Mouse (Mus musculus) limb, embryonic 10.5 days (tissue): ENCODE measurements around the gene Col16a1. TPM values are rescaled to one million over a fixed set of nuclear protein-coding genes. Genes with fewer than 3 reads are reported as not detected.

ENCODE experiments used
- DNase-seq: peaks from one replicate; pipeline ENCODE4 v3.0.0-alpha.2; 2017; ENCODE audit warnings: low spot score
- H3K27ac ChIP-seq: fragments of 300-500 bp; sonication (generic); 2 replicates; pipeline ENCODE4 v1.5.1; 2016; ENCODE audit warnings: mild to moderate bottlenecking
- H3K27me3 ChIP-seq: fragments of 300-500 bp; sonication (generic); 2 replicates; pipeline ENCODE4 v1.6.1; 2016; ENCODE audit warnings: low read depth, mild to moderate bottlenecking; ENCODE audit not compliant: poor library complexity, severe bottlenecking
- H3K36me3 ChIP-seq: fragments of 300-500 bp; sonication (generic); 2 replicates; pipeline ENCODE4 v1.6.1; 2016; ENCODE audit warnings: mild to moderate bottlenecking, moderate library complexity
- H3K4me1 ChIP-seq: fragments of 300-500 bp; sonication (generic); 2 replicates; pipeline ENCODE4 v1.6.1; 2016
- H3K4me3 ChIP-seq: fragments of 300-500 bp; sonication (generic); 2 replicates; pipeline ENCODE4 v1.5.1; 2016; ENCODE audit warnings: mild to moderate bottlenecking, moderate library complexity
- H3K9me3 ChIP-seq: fragments of 300-500 bp; sonication (generic); replicated peaks from 2 replicates; pipeline ENCODE4 v1.6.1; 2016; ENCODE audit warnings: mild to moderate bottlenecking
- WGBS: fragments of 180-500 bp; shearing (Covaris S2); methylation state at CpG from one replicate; pipeline ENCODE4 v1.1.7; 2016; 5-methylcytosine and 5-hydroxymethylcytosine counted together
- polyA plus RNA-seq: library from polyadenylated mRNA; unstranded; fragments of >200 nt; fragmentation: Nextera tagmentation; extraction: Ambion mirVana; gene quantifications from 2 replicates; pipeline ENCODE4 v1.2.1, GENCODE M21; 2016

Col16a1 gene
- polyA plus RNA-seq, 1 experiment from 2014 or later: 10.2 TPM

- peaks cover 4% of the 10 kb centered on the region; the same call in 1 of the 2 replicates for H3K36me3 ChIP-seq
- no peak for DNase-seq
Measured at GRCm38 (mm10) chr4:130052283-130052682, 4.6 kb downstream of the Col16a1 start.

DNA sequence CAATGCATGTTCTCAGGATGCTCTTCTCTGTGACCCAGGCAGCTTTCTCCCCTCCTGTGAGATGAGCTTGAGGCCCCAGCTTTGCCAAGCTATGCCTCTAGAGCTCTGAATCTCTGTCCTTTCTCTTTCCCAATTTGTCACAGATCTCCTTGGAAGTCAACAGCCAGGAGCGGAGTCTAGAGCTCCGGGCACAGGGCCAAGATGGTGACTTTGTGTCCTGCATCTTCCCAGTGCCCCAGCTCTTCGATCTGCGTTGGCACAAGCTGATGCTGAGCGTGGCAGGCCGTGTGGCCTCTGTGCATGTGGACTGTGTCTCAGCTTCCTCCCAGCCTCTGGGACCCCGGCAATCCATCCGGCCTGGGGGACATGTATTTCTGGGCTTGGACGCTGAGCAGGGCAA lies 5.5 kb downstream of the Col16a1 start:
- H3K36me3 ChIP-seq: no peaks in the 10 kb centered on the region
- no peaks in the 10 kb centered on the region for H3K9me3 ChIP-seq
- H3K4me1 ChIP-seq: peaks cover 43% of the 10 kb centered on the region
- DNase-seq: no peak
- H3K27me3 ChIP-seq: peaks cover 19% of the 10 kb centered on the region
- WGBS: 91% methylated on average over 9 of the region's 9 CpGs
- no peak overlapping the region for H3K4me3 ChIP-seq
- H3K27ac ChIP-seq: no peak overlapping the region

More at GRCm38 (mm10) chr4:130052283-130052682, 4.6 kb downstream of the Col16a1 start:
- H3K9me3 ChIP-seq: no peaks in the 10 kb centered on the region
- peaks cover 52% of the 10 kb centered on the region for H3K4me1 ChIP-seq
- peaks cover 19% of the 10 kb centered on the region for H3K27me3 ChIP-seq
- no peak overlapping the region for H3K4me3 ChIP-seq
- no peak overlapping the region for H3K27ac ChIP-seq
- WGBS: 90% methylated on average over 3 of the region's 3 CpGs

- no peaks in the 10 kb centered on the region for H3K36me3 ChIP-seq
- 50% methylated on average over 1 of the region's 1 CpGs for WGBS
- peaks cover 35% of the 10 kb centered on the region for H3K4me1 ChIP-seq
- H3K27ac ChIP-seq: peak overlapping the region; percentile 71; the same call in 1 of the 2 replicates
- H3K9me3 ChIP-seq: no peaks in the 10 kb centered on the region
- H3K4me3 ChIP-seq: no peak overlapping the region
- H3K27me3 ChIP-seq: 0 out of 2 replicates have a peak, but pooled peaks cover 4% of the 10 kb centered on the region
- DNase-seq: no peak
Measured at GRCm38 (mm10) chr4:130054727-130055126, 7.1 kb downstream of the Col16a1 start.

GRCm38 (mm10) chr4:130055160-130056010 lies 7.7 kb downstream of the Col16a1 start:
- Histone ChIP-seq H3K4me3 (no peak overlapping the region), H3K27ac (peak overlapping the region; percentile 71), H3K4me1 (peaks cover 32% of the 10 kb centered on the region), H3K36me3 (no peaks in the 10 kb centered on the region), H3K9me3 (no peaks in the 10 kb centered on the region), H3K27me3 (no peaks in the 10 kb centered on the region)
- no peak for DNase-seq
- 84% methylated on average over 12 of the region's 14 CpGs for WGBS

GRCm38 (mm10) chr4:130056011-130056322 lies 8.3 kb downstream of the Col16a1 start:
- 58% methylated on average over 3 of the region's 3 CpGs for whole genome bisulfite sequencing
- no peaks in the 10 kb centered on the region for H3K36me3 ChIP-seq
- no peaks in the 10 kb centered on the region for H3K27me3 ChIP-seq
- H3K27ac ChIP-seq: peak overlapping the region; percentile 71
- peaks cover 30% of the 10 kb centered on the region for H3K4me1 ChIP-seq
- DNase-seq: no peak
- no peak overlapping the region for H3K4me3 ChIP-seq
- no peaks in the 10 kb centered on the region for H3K9me3 ChIP-seq

GRCm38 (mm10) chr4:130056471-130056870 lies 8.8 kb downstream of the Col16a1 start:
- Histone ChIP-seq H3K27ac (peak overlapping the region; percentile 71), H3K4me1 (peaks cover 31% of the 10 kb centered on the region), H3K27me3 (no peaks in the 10 kb centered on the region), H3K4me3 (no peak overlapping the region), H3K9me3 (no peaks in the 10 kb centered on the region), H3K36me3 (no peaks in the 10 kb centered on the region)
- WGBS: 78% methylated on average over 3 of the region's 3 CpGs
- no peak for DNase-seq

DNA sequence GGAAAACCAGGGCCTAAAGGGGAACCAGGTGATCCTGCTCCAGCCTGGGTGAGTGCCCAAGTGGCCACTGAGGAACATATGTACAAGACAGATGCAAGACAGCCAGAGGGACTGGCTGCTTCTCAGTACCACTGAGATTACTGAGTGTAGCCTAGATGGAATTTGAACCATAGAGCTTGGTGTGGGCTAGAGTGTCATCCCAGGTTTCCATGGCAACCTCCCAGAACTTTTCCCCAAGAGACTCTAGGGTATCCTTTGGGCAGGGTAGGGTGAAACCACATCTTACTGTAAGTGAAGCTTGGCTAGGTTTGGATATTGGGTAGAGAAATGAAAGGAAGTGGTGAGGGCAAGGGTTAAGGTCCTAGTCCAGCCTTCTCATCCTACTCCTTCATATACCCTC lies 13.3 kb downstream of the Col16a1 start:
- Histone ChIP-seq H3K36me3 (no peaks in the 10 kb centered on the region), H3K27me3 (0 out of 2 replicates have a peak, but pooled peaks cover 8% of the 10 kb centered on the region), H3K4me1 (peaks cover 35% of the 10 kb centered on the region), H3K9me3 (no peaks in the 10 kb centered on the region), H3K4me3 (no peak overlapping the region), H3K27ac (no peak overlapping the region)
- DNase-seq: no peak

DNA sequence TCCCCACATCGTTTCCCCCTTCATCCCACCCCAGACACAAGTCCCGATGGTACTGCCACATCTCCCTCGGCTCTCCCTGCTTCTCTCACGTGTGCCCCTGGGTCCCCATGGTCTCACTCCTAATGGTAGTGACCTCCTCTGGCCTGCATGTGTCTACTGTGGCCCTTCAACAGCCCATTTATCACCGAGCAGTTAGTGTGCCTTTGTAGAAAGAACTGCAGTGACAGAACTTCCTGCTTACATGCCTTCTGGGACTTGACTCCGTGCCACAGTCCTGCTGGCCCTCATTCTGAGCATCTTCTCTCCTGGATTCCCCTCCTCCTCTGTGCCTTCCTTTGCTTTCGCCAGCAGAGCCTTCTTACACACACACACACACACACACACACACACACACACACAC lies 15.6 kb downstream of the Col16a1 start:
- Histone ChIP-seq H3K27ac (no peak overlapping the region), H3K27me3 (0 out of 2 replicates have a peak, but pooled peaks cover 8% of the 10 kb centered on the region), H3K4me3 (no peak overlapping the region), H3K9me3 (no peaks in the 10 kb centered on the region), H3K36me3 (no peaks in the 10 kb centered on the region), H3K4me1 (peaks cover 36% of the 10 kb centered on the region)
- no peak for DNase-seq
- WGBS: 57% methylated on average over 7 of the region's 7 CpGs

- no peaks in the 10 kb centered on the region for H3K36me3 ChIP-seq
- WGBS: 8% methylated on average over 8 of the region's 8 CpGs
- no peak overlapping the region for H3K27ac ChIP-seq
- H3K27me3 ChIP-seq: 0 out of 2 replicates have a peak, but pooled peaks cover 8% of the 10 kb centered on the region
- no peaks in the 10 kb centered on the region for H3K9me3 ChIP-seq
- DNase-seq: peak; percentile 56
- H3K4me1 ChIP-seq: peaks cover 22% of the 10 kb centered on the region
- no peak overlapping the region for H3K4me3 ChIP-seq
Measured at GRCm38 (mm10) chr4:130066816-130067215, 19.2 kb downstream of the Col16a1 start.

DNA sequence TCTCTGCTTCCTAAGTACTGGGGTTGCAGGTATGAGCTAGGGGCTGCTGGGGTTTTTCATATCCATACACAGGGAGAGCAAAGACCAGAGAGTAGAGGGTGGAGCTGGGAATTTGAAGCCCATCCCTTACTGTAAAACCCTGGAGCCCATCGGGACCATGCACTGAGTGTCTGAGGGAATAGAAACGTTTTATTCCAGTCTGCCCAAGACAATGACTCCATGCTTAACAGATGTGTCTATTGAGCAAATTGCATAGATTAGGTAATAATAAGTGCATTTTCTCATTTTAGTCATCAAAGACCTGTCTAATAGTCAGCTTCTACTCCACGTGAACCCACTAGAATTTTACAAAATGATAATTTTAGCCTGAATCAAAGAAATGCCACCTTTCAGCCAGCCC lies 22.9 kb downstream of the Col16a1 start:
- 83% methylated on average over 3 of the region's 3 CpGs for WGBS
- Histone ChIP-seq H3K27ac (no peak overlapping the region), H3K4me3 (no peak overlapping the region)

DNA sequence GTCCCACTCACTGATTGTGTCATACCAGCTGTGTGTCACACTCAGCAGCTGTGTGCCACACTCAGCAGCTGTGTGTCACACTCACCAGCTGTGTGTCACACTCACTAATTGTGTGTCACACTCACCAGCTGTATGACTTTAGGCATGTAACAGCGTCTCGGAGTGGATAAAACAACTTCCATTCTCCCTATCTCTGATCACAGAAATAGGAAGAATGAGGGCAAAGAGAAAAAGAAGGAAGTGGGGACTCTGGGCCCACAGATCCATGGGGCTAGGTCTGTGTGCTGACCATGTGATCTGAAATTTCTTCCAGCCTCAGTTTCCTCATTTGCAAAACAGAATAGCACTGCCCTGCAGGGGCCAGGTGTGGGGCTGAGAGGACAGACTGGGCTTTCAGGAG lies 24.1 kb downstream of the Col16a1 start:
- no peaks in the 10 kb centered on the region for H3K9me3 ChIP-seq
- no peaks in the 10 kb centered on the region for H3K36me3 ChIP-seq
- DNase-seq: no peak
- 91% methylated on average over 2 of the region's 2 CpGs for WGBS
- H3K27ac ChIP-seq: no peak overlapping the region
- H3K4me1 ChIP-seq: peaks cover 7% of the 10 kb centered on the region
- H3K27me3 ChIP-seq: peaks cover 13% of the 10 kb centered on the region
- H3K4me3 ChIP-seq: no peak overlapping the region

More for the DNA sequence above, 22.9 kb downstream of the Col16a1 start:
- no peak for DNase-seq
- H3K9me3 ChIP-seq: no peaks in the 10 kb centered on the region
- H3K27me3 ChIP-seq: peaks cover under 1% of the 10 kb centered on the region; the same call in 1 of the 2 replicates
- peaks cover 13% of the 10 kb centered on the region for H3K4me1 ChIP-seq
- H3K36me3 ChIP-seq: no peaks in the 10 kb centered on the region

GRCm38 (mm10) chr4:130073367-130073766 lies 25.7 kb downstream of the Col16a1 start:
- no peaks in the 10 kb centered on the region for H3K36me3 ChIP-seq
- WGBS: 82% methylated on average over 4 of the region's 4 CpGs
- no peak for DNase-seq
- peaks cover 29% of the 10 kb centered on the region for H3K27me3 ChIP-seq
- no peaks in the 10 kb centered on the region for H3K9me3 ChIP-seq
- no peak overlapping the region for H3K4me3 ChIP-seq
- peaks cover 7% of the 10 kb centered on the region for H3K4me1 ChIP-seq
- no peak overlapping the region for H3K27ac ChIP-seq

DNA sequence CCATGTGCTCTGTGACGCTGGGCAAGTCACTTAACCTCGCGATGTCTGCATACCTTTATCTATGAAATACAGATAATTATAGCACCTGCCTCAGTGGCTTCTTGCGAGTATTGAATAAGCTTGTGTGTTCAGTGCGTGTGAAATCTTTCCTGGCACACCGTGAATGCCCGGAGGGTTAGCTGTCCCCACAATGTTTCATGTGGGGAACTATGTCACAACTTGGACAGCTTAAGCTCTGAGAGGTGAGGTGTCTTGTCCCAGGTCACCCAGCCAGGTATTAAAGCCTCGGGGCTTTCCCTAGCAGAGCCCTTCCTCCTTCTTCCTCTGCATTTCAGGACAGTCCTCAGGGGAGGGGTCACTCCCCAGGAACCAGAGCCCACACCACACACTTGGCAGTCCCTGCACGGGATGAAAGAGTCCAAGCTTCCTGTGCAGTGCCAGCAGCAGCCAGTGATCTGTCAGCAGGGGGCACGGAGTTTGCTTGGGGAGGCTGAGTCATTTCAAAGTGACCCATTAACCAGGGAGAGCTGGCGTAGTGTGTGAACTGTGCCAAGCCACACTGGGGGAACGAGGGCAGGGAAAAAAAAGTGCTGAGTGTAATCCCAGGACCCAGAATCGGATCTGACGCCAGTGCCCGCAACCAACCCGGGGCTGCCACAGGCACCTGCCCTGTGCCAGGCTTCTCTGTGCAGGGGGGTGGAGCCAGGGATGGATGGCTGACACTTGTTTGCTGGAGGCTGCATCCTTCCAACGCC lies 27.3 kb downstream of the Col16a1 start:
- Histone ChIP-seq H3K4me3 (no peak overlapping the region), H3K36me3 (no peaks in the 10 kb centered on the region), H3K9me3 (no peaks in the 10 kb centered on the region), H3K27ac (no peak overlapping the region), H3K27me3 (peaks cover 44% of the 10 kb centered on the region), H3K4me1 (peaks cover 11% of the 10 kb centered on the region)
- WGBS: 76% methylated on average over 17 of the region's 17 CpGs
- DNase-seq: no peak
